Mouse (Mus musculus) embryo, embryonic 10 days (tissue): Measurements from ENCODE around the gene Auts2.

ENCODE experiments used
- DNase-seq: peaks from one replicate; pipeline ENCODE4 v3.0.0-alpha.2; 2015; ENCODE audit warnings: low spot score

Gene Auts2

DNA sequence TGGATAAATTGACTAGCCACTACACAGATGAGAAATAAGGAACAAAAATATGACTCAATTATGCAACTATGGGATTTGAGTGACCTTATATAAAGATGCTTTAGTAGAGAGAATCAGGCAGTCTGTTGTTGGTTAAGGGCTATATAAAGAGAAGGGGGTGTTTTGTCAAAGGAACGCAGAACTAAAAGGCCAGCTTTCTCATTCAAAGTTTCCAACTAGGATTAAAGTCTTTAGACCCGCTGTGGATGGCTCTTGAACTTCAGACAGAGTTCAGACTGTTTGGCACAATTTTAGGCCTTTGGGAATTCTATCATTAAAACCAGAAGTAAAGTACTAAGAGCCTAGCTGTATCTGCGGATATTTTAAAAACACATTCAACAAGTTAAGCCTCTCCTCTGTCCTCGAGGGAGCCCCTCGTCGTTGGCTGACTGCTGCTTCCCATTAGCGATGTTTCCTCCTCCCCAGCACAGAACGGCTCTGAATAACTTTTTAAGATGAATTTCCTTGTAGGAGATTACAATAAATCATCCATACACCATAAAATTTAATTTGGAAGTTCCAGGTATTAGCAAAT is 459.3 kb downstream of the Auts2 start:
- peak; percentile 45 for DNase-seq

DNA sequence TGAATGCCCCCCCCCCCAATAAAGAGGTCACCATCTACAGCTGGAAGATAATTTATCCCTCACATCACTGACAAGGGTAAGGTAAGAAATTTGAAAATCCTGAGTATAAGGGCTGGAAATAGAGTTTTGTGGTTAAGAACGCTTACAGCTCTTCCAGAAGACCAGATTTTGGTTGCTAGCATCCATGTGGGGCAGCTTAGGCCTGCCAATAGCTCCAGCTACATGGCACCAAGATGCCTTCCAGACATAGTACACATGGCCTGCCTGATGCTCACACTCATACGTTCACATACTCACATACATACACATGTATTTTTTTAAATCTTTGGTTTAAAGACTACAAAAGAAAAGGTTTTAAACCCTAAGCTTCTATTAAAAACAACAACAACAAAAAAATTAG is 467.2 kb downstream of the Auts2 start:
- no peak for DNase-seq

DNA sequence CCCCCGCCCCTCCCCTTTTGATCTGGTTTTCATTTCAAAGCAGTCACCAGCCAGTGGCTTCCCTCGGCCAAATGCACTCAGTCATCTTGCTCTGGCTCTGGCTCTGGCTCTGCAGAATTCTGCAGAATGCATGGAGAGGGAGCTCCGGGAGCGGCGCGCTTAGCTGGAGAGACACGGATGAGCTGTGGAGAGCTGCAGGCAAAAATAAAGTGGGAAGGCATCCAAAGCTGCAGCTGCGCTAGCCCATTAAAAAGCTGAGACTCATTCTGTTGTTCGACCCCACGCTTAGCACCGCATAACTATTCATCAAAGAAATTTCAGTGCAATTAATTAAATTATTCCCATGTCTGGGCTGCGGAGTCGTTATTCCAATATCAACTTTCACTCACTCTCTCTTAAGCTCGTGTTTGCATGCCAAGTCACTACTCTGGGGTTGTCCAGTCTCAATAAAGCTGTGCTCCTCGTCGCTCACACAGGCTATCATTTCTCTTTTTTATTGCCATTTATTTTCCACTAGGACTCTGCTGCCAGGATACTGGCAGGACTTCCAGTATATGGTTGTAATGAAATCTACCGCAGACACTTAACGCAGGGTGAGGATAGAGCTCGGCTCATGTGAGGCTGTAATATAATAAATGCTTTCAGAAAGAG is 468.3 kb downstream of the Auts2 start:
- peak; percentile 78 for DNase-seq

DNA sequence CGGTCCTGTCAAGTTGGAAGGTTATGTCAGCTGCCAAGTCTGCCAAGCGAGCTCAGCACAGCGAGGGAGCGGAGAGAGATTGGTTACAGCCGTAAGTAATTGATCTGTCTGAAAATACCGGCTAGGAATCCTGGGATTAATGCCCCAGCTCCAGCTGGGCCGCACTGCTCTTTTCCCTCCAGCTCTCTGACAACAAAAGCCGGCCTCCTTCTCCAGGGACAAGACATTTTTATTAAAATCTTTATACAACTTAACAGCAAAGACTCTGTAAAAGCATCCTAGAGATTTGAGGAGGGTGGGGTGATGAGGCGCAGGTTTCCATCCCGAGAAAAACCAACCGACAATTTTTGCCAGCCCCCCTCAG is 468.8 kb downstream of the Auts2 start:
- DNase-seq, result peak; percentile 78

DNA sequence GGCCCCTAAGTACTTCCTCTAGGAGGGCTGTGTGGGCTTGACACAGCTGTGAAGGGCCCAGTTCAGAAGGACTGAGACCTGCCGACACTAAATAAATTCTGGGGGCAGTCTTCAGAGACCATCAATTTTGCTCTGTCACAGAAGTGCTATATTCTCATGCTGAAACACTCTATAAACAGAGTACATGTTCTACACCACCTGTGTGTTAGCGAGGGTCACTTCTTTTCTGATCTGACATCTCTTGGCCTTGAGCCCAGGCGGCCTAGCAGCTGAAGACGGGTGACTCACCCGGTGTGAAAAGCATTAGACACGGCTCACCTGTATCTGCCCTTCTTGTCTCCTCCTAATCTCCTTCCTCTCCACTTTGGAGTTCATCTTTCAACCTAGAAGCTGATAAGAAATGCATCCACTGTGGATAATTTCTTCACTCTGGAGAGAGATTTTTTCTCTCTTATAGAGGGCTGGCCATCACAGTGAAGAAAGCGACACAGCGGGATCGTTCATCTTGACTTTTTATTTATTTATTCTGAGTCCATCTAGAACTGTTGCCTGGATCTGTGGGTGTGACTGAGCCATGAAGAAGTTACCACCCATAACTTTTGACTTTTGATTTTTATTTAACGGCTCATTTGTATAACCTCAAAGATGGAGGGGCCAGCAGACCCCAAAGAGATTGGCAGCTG is 469.3 kb downstream of the Auts2 start:
- DNase-seq, result peak; percentile 49

DNA sequence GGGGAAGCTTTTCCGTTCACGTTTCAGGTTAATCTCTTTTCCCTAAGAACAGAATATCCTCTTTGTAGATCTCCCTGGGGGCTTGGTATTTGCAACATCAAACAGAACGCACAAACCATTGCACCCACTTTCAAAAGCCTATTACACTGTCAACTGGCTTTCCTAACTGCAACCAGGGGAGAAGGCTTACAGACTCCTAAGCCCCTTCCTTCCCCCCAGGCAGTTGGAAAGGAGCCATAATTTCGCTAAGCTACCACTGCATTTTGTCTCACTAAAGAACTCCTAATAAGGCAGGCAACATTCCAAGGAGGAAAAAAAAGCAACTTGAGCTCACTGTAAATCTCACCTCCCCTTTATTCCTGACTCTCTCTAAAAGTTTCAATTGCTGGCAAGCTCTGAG is 470.8 kb downstream of the Auts2 start:
- DNase-seq, result no peak

DNA sequence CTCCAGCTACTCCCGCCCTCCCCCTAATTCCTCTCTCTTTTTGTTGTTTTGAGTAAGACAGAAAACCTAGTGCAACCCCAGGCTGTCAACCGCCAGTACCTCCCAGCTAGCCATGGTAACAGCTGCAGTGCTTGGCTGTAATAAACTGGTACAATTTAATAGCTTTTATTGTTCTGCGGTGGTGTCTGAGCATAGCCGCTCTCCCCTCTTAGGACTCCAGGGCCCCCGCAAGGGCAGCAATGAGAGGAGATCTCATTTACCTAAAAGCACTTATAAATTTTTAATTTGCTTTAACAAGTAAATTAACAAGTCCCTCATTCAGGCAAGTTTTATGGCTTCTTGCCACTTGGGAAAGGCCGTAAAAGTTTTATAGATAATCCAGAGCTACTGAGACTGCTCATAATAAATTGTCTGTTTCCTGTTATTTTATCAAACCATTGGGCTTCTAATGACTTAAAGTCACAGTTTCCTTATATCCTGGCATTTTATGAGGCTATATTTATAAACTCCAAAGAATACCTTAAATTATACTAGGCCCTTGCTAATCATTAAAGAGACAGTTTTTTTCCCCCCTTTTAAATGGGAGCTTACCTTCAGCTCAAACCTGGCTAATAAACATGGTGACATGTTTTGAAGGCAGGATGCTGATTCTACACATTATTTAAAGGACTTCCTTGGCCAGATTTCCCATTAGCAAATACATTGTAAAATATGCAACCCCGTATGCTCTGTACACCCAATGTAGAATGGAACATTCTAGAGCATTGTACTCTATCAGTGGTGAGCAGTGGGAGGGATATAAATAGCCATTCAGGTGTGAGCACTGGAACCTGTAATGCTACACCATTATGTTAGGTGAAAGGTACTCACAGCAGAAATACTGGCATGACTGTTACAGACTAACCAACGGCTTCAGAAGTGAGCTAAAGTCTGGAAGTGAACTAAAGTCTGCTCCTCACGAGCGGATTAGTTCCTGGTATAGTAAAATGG is 475.1 kb downstream of the Auts2 start:
- DNase-seq, result no peak

DNA sequence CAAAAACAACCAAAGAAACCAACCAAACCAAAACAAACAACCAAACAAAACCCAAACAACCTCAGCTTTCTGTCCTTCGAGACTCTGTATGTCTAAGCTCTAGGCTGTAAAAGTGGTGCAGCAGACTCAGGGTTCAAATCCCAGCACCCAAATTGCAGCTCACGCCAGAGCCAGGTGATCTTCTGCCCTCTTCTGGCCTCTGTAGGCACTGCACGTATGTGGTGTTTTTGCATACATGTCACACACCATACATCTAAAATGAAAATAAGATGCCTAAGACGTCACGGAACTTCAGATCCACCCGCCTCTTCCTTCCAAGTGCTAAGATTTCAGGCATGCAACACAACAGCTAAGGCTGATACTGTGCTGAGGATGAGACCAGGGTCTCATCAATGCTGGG is 483.0 kb downstream of the Auts2 start:
- no peak for DNase-seq

DNA sequence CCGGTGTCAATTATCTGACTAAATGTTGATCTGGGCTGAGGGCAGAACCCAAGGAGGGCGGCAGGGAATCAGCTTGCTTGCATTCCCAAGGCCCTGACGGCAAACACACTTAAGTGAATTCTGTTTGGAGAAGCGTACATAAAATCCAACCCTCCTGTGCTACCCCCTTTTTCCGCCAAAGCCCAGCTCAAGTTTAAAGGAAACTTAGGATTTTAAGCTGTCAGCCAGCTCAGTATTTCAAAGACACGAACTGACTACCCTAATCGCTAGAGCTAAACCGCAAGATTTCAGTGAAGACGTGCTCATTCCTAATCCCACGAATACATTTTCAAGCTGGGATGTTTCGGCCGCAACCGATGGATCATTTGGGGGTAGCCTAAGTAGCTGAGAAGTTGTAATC is 490.5 kb downstream of the Auts2 start:
- DNase-seq, result no peak

DNA sequence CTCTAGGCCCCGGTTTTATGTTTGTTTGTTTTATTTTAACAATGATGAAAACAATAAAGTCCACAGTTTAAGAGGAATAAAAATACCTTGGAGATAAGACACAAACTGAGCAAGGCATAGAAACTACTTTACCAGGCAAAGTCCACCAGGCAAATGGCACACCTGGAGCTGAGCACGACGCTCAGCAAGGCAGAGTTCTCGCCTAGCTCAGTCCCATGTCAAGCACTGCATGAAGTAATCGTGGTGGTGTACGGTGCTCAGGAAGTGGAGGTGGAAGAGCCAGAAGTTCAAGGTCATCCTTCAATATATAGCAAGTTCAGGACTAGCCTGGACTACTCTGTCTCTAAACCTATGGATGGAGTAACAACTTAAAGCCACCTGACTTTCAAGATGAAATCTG is 503.6 kb downstream of the Auts2 start:
- no peak for DNase-seq

DNA sequence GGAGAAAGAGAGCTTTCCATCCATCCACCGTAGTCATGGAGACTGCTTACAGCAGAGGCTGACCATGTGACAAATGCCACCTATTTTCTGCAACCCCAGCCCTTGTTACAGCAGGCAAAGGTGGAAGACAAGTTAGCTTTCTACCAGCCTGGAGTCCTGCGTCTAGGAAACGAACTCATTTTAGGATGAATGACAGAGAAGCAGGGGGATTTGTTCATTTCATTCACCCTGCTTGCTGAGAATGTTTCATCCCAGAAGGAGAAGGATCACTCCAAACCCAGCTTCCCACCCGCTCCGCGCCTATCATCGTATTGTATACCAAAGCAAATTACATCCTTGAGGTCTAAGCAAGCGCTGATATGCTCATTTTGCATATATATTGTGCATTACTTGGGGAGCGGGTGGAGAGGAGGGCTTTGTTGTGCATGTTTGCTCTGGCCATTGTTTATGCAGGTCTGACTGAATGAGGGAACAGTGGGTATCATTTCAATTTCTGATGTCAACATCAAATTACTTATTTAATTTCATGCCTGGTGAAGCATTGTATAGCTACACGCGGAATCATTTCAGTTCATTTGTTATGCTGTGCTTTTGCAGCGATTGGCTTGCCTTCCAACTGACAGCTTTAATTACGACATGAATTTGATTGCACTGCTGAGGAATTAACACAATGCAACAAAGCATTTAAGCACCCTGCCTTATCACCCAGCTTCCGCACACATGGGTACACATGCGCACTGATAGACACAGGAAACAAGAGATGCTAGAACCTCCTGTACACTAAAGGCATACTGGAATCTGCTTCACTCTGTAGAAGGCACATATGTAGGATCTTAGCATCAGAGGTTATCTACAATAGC is 509.4 kb downstream of the Auts2 start:
- no peak for DNase-seq

DNA sequence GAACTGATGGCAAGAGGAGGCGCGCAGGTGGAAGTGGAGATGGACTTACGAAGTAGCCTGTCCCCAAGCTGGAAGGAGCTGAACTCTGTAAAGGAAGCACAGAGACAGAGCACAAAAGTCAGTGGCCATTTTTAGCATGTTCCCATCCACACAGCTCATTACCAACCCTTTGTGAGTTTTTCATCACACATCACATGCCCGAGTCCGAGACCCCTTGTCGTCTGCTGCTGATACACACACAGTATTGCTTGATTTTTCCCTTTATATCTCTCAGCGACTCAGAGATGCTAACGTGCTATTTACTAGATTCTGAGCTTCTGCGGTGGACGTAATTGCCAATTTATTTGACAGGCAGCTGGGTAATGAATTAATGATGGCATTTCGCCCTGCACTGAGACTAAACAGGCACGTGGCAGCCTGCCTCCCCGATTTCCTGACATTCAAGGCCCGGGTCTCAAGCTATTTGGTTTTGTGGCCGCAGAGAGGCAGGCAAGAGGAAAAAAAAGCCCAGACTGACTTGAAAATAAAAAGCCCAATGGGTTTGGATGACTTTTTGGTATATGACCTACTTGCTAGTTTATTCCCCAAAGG is 512.1 kb downstream of the Auts2 start:
- no peak for DNase-seq

DNA sequence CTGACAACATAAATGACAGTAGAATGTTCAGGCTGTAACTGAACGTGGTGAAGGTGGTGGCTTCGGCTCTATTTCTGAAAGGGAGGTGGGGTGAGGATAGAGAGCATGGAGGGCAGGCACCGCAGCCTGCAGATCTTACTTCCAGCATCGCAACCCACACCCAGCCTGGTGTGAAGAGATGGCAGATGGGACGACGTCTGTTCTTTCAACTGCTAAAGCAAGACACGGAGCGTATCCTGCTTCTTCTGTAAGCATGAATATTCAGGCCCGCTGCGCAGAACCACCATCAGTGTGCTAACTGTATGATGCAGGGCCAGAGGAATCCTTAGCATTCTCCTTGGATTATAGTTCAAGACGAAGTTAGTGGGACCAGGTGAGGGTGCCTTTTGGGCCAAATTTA is 513.5 kb downstream of the Auts2 start:
- DNase-seq, result no peak

DNA sequence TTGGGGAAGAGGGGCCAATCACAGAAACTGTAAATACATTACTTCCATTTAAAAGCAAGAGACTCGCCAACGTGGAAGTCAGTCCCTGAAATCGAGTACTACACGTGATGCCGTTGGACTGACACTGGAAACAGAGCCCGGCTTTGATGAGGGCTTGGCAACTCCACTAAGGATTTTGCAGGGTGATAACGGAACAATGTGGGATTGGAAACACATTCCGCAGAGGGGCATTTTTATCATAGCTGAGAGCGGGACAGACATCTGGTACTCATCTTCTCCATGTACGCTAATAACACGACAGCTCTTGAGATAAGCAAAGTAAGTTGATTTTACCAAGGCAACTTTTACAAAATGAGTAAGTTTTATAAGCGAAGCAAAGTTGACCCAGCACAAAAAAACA is 514.1 kb downstream of the Auts2 start:
- DNase-seq, result peak; percentile 39

DNA sequence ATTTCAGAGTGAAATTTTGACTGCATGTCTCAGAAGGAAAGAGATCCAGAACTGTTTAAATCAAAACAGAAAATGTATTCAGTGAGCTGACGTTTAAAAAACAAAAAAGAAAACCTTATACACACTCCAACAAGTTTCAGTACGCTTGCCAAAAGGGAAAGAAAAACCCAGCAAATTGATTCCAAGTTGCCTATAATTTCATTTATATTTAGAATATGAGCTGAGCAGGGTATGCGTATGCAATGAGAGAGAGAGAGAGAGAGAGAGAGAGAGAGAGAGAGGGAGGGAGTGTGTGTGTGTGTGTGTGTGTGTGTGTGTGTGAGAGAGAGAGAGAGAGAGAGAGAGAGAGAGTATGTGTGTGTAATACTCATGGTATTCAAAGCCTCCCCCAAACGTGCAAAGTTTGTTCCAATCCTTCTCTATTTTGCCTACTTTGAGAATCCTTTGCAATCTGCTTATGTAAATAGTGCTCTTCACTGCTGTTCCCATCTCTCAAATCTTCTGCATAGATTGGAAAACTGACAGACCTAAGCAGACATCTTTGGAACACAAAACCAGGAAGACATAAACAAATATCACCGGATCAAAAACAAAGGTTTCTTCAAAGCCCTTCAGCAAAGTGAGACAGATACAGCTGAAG is 515.2 kb downstream of the Auts2 start:
- no peak for DNase-seq

DNA sequence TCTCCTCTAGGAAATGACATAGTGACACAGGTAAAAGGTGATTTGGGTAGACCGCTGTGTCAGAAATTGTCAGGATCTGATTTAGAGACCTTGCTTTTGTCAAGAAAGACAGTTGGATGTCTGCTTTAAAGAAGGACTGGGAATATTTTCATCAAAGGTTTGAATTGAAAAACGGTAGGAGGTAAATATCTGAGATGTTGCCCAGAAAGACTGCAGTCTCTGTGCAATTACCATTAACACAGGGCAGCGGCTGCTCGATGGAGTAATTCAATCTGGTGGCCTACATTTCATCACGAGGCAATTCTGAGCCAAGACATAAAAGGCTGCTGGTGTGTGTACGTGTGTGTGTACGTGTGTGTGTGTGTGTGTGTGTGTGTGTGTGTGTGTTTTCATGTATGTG is 529.8 kb downstream of the Auts2 start:
- no peak for DNase-seq

DNA sequence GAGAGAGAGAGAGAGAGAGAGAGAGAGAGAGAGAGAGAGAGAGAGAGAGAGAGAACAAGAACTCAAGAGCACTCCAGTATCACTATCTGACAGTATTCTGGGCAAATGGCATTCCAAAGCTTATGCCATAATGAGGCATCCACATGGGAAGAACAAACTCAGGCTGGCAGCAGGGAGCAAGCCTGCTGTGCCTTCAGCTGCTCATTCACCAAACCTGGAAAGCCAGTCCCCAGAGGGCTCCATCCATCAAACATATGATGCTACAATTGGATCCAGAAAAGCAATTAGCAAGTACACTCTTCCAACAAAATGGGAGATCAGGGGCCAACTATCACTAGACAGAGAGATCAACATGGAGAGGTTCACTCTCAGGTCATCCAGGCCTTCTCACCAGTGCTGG is 531.3 kb downstream of the Auts2 start:
- peak; percentile 30 for DNase-seq

DNA sequence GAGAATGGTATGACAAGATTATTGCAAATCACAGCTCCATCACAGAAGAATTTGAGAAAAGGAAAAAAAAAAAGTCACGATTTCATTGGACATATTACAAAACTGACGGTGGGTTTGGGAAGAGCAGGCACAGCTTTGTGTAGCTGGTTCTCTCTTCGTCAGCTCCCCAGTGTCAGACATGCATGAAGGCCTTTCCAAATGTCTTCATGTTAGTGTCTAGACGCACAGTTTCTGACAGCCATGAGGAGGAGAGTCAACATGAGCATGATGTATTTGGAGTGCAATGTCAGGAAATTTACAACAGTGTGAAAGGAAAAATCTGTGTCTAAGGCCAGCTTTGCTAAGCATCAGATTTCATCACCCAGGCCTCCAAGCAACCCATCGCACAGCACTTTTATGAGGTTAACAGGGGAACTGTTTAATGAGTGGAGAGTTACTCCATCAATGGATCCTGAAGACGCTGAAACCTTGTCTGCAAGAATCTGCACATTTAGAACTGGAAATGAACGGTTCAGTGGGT is 534.4 kb downstream of the Auts2 start:
- no peak for DNase-seq

DNA sequence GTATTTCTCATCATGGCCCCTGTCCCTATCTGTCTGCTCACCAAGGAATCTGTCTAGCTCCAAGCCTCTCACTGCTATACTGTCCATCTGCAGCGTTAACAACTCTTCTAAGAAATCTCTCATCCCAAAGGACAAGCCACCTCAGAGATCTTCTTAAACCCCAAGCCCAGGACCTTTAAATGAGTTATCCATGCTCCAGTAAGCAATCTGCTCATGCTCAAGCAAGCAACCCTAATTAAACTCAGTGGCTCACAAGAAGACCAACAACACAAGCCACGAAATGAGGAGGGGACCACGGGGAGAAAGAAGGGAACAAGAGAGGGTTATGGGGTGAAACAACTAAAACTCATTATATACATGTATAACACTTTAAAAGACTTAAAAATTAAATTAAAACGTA is 535.2 kb downstream of the Auts2 start:
- no peak for DNase-seq

DNA sequence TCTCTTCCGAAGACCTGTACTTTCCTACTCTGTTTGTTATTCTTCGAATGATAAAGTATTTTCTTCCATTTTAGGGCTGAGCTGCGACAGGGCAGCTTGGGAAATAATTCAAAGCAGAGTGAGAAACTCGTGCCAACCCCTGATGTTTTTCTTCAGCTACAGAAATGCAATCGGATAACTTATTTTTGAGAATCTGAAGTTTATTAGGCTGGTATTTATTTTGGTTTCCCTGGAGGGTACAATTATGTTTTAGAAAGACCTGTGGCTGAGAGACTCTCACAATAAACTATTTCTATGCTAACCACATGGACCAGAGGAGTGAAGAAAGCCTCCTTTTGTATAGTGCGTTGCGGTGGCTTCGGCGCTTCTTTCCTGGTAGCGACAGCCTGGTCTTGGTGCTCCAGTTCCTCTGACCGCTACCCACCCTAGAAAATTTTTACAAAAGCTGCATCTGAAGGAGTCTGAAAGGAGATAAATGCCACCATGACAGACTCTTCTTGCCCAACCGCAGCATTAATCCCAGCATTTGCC is 550.4 kb downstream of the Auts2 start:
- DNase-seq, result no peak
